Mouse (Mus musculus): Measurements from ENCODE around the gene D8Ertd738e. TPM values are rescaled to one million over a fixed set of nuclear protein-coding genes. Genes with fewer than 3 reads are reported as not detected.
"Not testable (repeated sequence)": the region's sequence is repeated elsewhere in the genome, so short reads cannot be mapped to it uniquely, and the experiment has no call there.

Gene D8Ertd738e
- 255 and 266 TPM in 2 replicates for polyA plus RNA-seq (2016; fragmentation: Nextera tagmentation; extraction: Ambion mirVana)

DNA sequence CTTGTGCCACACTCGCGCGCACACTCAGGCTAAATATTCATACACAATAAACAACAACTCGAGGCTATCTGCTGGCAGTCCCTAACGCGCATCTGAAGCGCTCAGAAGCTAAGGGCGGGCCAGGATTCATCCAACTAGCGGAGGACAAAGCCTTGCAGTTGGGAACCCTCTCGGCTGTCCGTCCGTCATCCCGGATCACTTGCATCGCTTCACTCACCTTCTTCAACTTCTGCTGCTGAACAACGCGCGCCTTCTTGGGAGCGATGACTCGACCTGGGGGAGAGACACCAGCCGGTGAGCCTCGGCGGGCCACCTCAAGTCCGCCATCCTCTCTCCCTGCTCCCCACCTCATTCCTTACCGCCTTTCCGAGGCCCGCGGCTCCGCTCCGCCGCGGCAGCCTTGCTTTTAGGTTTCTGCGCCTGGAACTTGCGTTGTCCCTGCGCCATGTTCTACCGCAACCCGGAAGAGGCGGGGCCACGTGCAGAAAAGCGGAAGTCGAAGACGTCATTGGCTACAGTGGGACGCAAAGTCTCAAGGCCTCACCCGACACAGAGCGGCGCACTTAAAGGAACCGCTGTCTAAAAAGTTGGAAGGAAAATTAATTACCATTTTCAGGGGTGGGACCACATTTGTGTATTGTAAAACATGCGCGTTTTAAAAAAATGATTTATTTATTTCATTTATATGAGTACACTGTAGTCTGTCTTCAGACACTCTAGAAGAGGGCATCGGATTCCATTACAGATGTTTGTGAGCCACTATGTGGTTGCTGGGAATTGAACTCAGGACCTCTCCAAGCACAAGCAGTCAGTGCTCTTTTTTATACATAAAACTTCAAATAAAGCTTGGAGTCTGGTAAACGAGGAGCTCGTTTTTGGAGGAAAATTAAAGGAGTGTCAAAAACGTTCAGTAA is at the start of gene D8Ertd738e:
D8Ertd738e (minus strand) TSS at position 463 of the 914 bp plus-strand sequence.
- ATAC-seq (ENCODE audit: low FRiP score) = peak; percentile 95
- Histone ChIP-seq H3K27ac (peak within 1 kb of the TSS; percentile 64), H3K4me3 (peak within 1 kb of the TSS; percentile 84), H3K4me2 (replicated peaks) (peak within 1 kb of the TSS; percentile 84), H3K36me3 (peaks cover 74% of the 10 kb centered on the region), H3K4me1 (peaks cover 8% of the 10 kb centered on the region), H3K9me3 (replicated peaks) (no peaks in the 10 kb centered on the region), H3K9ac (peak within 1 kb of the TSS; percentile 89), H3K27me3 (no peaks in the 10 kb centered on the region)
- 4% methylated on average over 52 of the region's 52 CpGs for WGBS

DNA sequence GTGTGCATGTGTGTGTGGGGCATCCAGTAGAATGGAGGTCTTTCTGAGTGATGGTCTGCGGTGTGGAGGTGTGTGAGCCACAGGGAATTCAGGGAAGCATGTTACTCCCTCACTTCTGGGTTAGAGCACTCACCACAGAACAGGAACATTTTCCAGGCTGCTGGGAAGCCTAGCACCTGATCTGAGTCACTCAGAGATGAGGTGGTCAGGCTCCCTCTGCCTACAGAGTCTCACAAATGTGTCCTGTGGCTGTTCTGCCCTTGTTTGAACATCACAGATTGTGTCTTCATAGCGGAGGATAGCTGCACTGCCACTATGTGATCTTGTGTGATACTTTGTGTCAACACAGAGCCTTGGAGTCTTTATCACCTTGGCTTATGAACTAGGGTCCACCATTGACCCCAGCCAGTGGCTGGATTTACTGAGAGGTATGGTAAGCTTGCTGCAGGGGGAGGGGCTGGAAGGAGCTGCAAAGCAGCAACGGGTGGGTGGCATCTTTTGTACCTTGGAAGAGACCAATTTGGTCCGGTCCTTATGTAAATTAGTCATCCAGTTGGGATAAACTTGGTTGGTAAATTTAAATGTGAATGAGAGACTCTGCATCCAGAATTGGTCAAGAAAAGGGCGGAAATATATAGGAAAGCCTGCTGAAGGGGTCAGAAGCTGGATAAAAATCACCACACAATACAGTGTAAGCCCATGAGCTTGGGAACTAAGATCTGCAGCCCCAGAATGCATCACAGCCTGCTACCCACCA is 47.7 kb upstream of the D8Ertd738e start:
- Histone ChIP-seq H3K4me2 (replicated peaks) (no peak overlapping the region), H3K27ac (no peak overlapping the region), H3K36me3 (no peaks in the 10 kb centered on the region), H3K4me3 (no peak overlapping the region), H3K4me1 (0 out of 2 replicates have a peak, but pooled peaks cover 3% of the 10 kb centered on the region), H3K9ac (no peak overlapping the region), H3K9me3 (replicated peaks) (peaks cover 5% of the 10 kb centered on the region; the same call in 1 of the 2 replicates), H3K27me3 (no peaks in the 10 kb centered on the region; the same call in 1 of the 2 replicates)
- WGBS = 68% methylated on average over 5 of the region's 5 CpGs
- ATAC-seq (ENCODE audit: low FRiP score) = no peak

DNA sequence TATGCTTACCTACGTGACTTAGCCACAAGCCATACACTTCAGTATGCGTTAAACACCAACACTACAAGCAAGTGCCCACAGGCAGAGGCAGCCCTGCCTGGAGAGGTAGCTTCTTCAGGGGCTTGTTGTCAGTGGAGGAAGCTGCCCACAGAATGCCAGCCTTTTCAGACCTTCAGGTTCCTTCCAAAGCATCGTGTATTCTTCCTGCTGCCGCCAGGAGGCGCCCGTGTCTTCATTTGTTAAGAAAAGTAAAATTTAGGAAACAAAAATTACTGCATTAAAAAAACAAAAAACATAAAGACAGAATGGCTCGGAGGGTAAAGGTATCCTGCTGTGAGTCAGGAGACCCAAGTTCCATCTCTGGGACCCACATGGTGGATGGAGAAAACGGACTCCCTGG is 42.2 kb upstream of the D8Ertd738e start:
- Histone ChIP-seq H3K4me1 (0 out of 2 replicates have a peak, but pooled peaks cover 3% of the 10 kb centered on the region), H3K9ac (no peak overlapping the region), H3K9me3 (replicated peaks) (no peaks in the 10 kb centered on the region), H3K27ac (no peak overlapping the region), H3K27me3 (no peaks in the 10 kb centered on the region), H3K4me2 (replicated peaks) (no peak overlapping the region), H3K36me3 (no peaks in the 10 kb centered on the region), H3K4me3 (no peak overlapping the region)
- WGBS = 27% methylated on average over 8 of the region's 8 CpGs
- no peak for ATAC-seq (ENCODE audit: low FRiP score)

DNA sequence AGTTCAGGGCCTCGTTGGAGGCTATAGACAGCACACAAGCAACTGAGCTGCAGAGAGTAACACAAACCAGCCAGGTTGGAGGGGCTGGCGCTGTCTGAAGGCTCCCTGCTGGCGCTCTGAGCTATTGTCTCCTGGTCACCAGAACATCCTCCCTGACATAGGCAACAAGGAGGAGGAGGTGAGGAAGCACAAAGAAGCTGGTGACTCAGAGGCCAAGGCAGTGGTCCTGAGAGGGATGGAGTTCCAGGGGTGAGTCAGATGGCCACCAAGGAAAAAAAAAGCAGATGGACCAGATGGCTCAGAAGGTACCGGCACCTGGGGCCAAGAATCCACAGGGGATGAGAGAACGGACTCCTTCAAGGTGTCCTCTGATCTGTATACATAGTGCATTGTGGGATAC is 41.6 kb upstream of the D8Ertd738e start:
- Histone ChIP-seq H3K27me3 (no peaks in the 10 kb centered on the region), H3K4me2 (replicated peaks) (no peak overlapping the region), H3K36me3 (no peaks in the 10 kb centered on the region), H3K9ac (no peak overlapping the region), H3K9me3 (replicated peaks) (no peaks in the 10 kb centered on the region), H3K27ac (no peak overlapping the region), H3K4me3 (no peak overlapping the region), H3K4me1 (0 out of 2 replicates have a peak, but pooled peaks cover 3% of the 10 kb centered on the region)
- ATAC-seq (ENCODE audit: low FRiP score) = no peak
- 60% methylated on average over 5 of the region's 5 CpGs for WGBS

DNA sequence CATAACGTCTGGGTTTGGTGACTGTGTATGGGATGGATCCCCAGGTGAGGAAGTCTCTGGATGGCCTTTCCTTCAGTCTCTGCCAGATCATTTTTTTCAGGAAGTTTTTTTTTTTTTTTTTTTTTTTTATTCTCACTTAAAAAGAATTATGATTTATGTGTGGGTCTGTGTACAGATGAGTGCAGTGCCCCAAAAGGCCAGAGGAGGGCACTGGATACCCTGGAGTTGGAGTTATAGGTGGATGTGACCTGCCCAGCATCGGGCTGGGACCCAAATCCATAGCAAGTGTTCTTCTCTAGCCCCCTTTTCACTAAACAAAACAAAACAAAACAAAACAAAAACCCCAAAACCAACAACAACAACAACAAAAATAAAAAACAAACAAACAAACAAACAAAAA is 39.4 kb upstream of the D8Ertd738e start:
- 68% methylated on average over 2 of the region's 2 CpGs for WGBS
- no peaks in the 10 kb centered on the region for H3K36me3 ChIP-seq
- no peak overlapping the region for H3K27ac ChIP-seq
- no peak overlapping the region for H3K4me2 ChIP-seq (replicated peaks)
- no peaks in the 10 kb centered on the region for H3K27me3 ChIP-seq
- no peak for ATAC-seq (ENCODE audit: low FRiP score)
- H3K9ac ChIP-seq = no peak overlapping the region
- H3K4me1 ChIP-seq = 0 out of 2 replicates have a peak, but pooled peaks cover 2% of the 10 kb centered on the region
- H3K4me3 ChIP-seq = no peak overlapping the region
- H3K9me3 ChIP-seq (replicated peaks) = no peaks in the 10 kb centered on the region

DNA sequence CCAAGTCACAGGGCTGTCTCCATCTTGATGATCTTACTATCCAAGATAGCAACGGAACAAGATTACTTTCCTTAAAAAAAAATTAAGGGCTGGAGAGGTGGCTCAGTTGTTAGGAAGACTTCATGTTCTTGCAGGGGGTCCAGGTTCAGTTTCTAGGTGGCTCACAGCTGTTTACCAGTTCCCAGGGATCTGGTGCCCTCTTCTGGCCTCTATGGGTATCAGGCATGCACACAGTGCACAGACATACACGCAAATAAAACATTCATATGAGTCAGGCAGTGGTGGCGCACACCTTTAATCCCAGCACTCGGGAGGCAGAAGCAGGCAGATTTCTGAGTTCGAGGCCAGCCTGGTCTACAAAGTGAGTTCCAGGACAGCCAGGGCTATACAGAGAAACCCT is 36.1 kb upstream of the D8Ertd738e start:
- ATAC-seq (ENCODE audit: low FRiP score); H3K27ac ChIP-seq; H3K27me3 ChIP-seq; H3K4me3 ChIP-seq; H3K9me3 ChIP-seq (replicated peaks); H3K4me1 ChIP-seq; H3K4me2 ChIP-seq (replicated peaks); H3K36me3 ChIP-seq; H3K9ac ChIP-seq: not testable (repeated sequence)
- 54% methylated on average over 5 of the region's 5 CpGs for WGBS

DNA sequence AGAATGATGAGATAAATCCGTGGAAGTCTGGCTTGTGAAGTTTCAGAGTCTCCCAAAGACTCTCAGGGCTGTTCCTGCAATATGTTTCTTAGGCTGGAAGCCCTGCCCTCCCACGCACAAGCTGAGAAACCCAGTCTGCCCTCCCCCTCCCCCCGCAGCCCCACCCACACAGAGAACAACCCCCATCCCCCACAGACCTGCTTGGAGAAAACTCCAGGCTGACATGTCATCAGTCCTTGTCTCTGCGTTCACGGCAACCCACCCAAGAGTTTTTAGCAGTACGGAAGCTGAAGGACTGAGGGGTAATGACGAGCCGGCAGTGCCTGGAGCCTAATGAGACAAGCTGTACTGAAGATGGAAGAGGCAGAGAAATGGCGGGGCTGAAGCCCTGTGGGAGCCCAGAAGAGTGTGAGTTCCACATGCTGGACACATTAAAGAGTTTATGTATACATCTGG is 35.1 kb upstream of the D8Ertd738e start:
- H3K4me3 ChIP-seq = no peak overlapping the region
- WGBS = 27% methylated on average over 9 of the region's 9 CpGs
- H3K4me1 ChIP-seq = no peaks in the 10 kb centered on the region
- no peak overlapping the region for H3K9ac ChIP-seq
- H3K36me3 ChIP-seq = no peaks in the 10 kb centered on the region
- no peak for ATAC-seq (ENCODE audit: low FRiP score)
- no peaks in the 10 kb centered on the region for H3K9me3 ChIP-seq (replicated peaks)
- H3K27me3 ChIP-seq = no peaks in the 10 kb centered on the region
- no peak overlapping the region for H3K27ac ChIP-seq
- H3K4me2 ChIP-seq (replicated peaks) = peak overlapping the region; percentile 27; the same call in 1 of the 2 replicates

DNA sequence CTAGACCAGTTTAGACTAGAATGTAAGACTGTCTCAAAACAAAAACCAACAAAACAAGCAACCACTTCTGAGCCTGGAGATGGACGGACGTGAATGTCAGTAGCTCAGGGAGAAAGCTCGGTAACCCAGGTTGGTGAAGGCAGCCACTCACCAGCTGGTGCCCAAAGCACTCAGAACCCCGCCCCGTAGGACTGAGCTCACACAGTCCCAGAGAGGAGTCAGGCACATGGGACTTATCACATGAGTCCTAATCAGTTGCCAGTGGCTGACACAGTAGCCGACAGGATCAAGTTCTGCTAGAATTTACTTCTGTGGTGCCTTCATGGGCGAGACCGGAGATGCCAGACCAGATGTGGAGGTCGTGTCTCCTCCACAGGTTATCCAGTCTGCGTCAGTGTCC is 31.3 kb upstream of the D8Ertd738e start:
- WGBS = 83% methylated on average over 10 of the region's 10 CpGs
- H3K27me3 ChIP-seq = no peaks in the 10 kb centered on the region
- no peak overlapping the region for H3K27ac ChIP-seq
- H3K4me1 ChIP-seq = no peaks in the 10 kb centered on the region
- H3K4me3 ChIP-seq = no peak overlapping the region
- H3K36me3 ChIP-seq = no peaks in the 10 kb centered on the region
- no peak overlapping the region for H3K4me2 ChIP-seq (replicated peaks)
- H3K9ac ChIP-seq = no peak overlapping the region
- ATAC-seq (ENCODE audit: low FRiP score) = no peak
- H3K9me3 ChIP-seq (replicated peaks) = no peaks in the 10 kb centered on the region

DNA sequence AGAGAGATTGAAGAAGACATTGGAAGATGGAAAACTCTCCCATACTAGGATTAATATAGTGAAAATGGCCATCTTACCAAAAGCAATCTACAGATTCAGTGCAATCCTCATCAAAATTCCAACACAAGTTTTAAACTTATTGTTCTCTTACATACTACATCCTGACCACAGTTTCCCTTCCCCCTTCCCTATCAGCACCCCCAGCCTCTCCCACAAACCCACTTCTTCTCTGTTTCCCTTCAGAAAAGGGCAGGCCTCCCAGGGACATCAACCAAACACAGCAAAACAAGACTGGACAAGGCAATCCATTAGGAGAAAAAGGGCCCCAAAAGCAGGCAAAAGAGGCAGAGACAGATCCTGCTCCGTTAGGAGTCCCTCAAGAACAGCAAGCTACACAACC is 26.9 kb upstream of the D8Ertd738e start:
- H3K9ac ChIP-seq = no peak overlapping the region
- no peak for ATAC-seq (ENCODE audit: low FRiP score)
- H3K9me3 ChIP-seq (replicated peaks) = no peaks in the 10 kb centered on the region
- H3K27ac ChIP-seq = no peak overlapping the region
- no peak overlapping the region for H3K4me2 ChIP-seq (replicated peaks)
- no peak overlapping the region for H3K4me3 ChIP-seq
- H3K27me3 ChIP-seq = no peaks in the 10 kb centered on the region
- WGBS = 75% methylated on average over 1 of the region's 1 CpGs
- H3K36me3 ChIP-seq = no peaks in the 10 kb centered on the region
- no peaks in the 10 kb centered on the region for H3K4me1 ChIP-seq

DNA sequence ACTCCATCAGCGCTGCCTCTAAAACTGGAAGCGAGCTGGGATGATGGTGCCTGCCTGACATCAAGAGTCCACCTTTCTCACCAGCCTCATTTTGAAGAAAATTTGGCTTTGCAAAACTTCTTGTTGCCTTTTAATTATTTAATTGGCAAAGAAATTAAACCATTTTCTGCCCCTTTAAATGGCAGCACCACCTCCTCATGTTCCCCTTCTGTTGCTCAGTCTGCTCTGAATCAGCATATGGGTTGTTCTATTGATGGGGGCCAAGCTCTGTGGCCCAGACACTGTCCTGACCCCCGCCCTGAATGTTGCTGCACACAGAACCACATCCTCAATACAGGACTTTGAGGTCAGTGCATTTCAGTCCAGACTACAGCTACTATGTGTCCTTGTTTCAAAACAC is 24.4 kb upstream of the D8Ertd738e start:
- 85% methylated on average over 3 of the region's 3 CpGs for WGBS
- no peak overlapping the region for H3K9ac ChIP-seq

DNA sequence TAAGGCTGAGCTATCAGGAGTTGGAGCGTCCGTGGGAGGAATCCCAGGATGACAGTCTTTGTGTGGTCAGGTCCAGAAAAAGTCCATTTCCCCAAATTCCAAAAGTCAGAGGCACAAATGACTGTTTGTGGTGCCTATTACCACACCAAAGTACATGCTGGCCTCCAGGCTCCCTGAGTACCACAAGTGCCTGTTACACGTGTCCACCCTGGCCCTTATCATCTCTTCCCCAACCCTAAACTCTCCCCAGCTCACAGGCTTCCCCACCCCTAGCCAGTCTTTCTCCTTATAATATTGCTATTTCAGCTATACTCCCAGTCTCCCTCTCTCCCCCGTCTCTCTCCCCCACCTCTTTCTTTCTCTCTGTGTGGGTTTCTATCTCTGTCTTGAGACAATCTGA is 22.8 kb upstream of the D8Ertd738e start:
- no peaks in the 10 kb centered on the region for H3K9me3 ChIP-seq (replicated peaks)
- H3K9ac ChIP-seq = no peak overlapping the region
- ATAC-seq (ENCODE audit: low FRiP score) = no peak
- no peaks in the 10 kb centered on the region for H3K36me3 ChIP-seq
- 77% methylated on average over 4 of the region's 4 CpGs for WGBS
- no peaks in the 10 kb centered on the region for H3K27me3 ChIP-seq
- no peak overlapping the region for H3K4me2 ChIP-seq (replicated peaks)
- peaks cover 9% of the 10 kb centered on the region for H3K4me1 ChIP-seq
- H3K27ac ChIP-seq = no peak overlapping the region
- H3K4me3 ChIP-seq = no peak overlapping the region

More for the DNA sequence above, 24.4 kb upstream of the D8Ertd738e start:
- Histone ChIP-seq H3K36me3 (no peaks in the 10 kb centered on the region), H3K4me1 (peaks cover 9% of the 10 kb centered on the region), H3K4me2 (replicated peaks) (no peak overlapping the region), H3K9me3 (replicated peaks) (no peaks in the 10 kb centered on the region), H3K27ac (no peak overlapping the region; the same call in 1 of the 2 replicates), H3K4me3 (no peak overlapping the region), H3K27me3 (no peaks in the 10 kb centered on the region)
- ATAC-seq (ENCODE audit: low FRiP score) = no peak
